Mouse (Mus musculus) c-Kit-negative CD71-positive TER-119-positive erythroid progenitor cells, embryonic 14.5 days (primary cell): ENCODE results near the gene Hlx.

Source experiments
- DNase-seq: peaks from one replicate; pipeline ENCODE4 v3.0.0-alpha.2; 2013; ENCODE audit warnings: low read depth, low spot score

Hlx gene

DNA sequence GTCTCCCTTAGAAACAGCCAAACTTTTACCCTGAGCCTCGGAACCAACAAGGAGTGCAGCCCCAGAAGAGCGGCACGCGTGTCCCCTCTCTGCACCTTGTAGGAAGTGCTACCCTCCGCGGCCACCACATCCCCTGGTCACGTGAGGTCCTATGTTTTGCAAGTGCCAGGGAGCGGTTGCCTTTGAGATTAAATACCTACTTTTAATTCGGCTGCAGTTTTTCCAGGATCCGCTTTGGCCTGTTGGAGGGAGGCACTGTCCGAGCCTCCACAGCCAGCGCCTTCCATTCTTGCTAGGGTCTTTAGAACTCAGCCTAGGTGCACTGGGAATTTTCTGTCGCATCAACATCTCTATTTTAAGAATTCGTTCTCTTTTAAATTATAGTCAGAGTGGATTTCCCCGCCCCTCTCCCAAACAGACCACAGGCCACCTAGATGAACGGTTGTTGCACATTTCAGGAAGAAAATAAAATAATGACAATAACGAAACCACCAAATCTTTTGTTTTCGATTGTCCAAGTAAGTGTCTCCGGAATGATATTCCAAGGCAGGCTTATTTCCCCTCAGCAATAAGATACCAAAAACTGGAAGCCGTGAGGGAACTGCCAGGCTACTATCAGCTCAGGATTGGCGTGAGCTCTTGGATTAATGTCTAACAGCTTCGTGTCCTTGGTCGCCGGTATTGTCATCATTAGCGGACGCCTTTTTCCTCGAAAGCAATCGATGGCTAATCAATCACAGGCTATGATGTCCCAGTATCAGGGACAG, 1.1 kb upstream of the Hlx start:
- no peak for DNase-seq

DNA sequence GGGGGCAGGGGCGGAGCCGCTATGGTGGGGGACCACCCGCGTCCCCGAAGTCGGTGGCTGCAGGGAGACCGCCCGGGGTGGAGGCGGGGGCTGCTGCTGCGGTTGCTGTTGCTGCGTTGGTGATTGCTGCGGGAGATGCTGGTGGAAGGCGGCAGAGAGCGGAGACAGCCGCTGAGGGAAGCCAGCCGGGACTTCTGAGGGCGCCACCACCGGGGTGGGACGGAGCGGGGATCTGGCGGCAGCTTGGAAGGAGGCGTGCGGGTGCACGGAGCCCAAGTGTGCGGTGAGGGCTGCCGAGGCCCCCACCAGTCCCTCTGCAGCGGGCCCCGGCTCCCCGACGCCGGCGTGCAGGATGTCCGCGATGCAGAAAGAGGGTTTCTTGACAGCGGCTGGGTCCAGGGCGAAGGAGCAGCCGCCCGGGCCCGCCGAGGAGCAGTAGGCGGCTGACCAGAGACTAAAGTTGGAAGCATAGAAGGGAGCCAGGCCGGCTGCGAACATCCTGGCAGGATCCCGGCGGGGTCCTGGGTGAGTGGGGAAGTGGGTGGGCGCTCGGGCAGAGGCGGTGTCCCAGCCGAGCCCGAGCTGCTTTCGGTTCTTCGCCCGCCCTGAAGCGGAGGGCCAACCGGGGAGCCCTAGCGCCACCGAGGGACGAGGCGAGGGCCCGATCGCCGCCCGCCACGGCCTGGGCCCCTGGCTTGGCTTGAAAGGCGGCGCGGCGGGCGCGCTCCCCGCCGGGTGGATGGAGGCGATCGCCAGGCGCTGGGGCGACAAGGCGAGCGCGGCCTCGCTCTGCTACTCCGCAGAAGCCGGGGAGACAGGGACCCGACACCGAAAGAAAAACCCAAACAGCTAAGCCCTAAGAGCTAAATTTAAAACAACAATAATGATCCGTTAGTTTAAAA, 524 bp downstream of the Hlx start:
- no peak for DNase-seq

DNA sequence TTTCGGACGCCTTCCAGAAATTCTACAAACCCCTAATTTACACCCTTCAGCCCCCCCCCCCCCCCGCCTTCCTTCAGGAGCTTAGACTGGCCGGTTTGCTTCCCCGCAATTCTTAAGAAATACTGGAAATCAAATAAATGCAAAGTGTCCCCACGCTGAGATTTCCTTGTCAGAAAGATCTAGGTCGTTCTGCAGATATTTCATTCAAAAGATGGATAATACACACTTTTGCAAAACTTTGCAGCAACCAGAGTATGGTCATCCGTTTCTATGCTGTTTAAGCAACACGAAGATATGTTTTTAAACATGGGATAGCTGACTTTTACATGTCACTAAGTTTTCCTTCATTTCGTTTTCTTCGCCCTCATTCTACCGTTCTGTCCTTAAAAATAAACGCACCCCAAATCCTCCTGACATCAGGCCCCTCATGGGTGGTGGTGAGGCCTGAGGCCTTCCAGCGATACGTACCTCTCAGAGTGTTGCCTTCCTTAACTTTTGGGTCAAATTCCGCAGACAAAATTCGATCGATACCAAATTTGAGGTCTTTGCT, 1.3 kb downstream of the Hlx start:
- no peak for DNase-seq

DNA sequence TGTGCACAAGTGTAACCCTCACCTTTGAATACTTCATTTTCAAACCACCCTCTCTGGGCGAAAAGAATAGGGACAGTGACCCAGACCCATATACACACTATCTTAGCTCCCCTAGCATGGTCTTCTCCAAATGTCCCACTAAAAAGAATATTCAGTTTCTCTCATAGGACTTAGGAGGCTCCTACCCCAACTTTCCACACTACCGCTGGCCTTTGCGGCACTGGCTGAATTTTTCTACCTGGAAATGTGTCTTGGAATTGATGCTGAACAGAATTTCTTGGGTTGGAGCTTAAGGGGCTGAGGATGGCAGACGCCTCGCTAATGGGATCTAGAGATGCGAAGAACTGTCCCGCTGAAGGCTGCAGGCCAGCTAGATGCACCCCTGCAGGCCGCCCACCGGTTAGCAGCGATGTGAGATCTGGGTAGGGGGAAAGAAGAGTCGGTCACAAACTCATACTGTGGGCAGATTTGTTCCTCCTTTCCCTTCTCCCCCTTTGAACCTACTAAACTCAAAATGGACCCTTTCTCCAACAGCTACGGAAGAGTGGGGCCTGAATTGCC, 1.9 kb downstream of the Hlx start:
- no peak for DNase-seq

DNA sequence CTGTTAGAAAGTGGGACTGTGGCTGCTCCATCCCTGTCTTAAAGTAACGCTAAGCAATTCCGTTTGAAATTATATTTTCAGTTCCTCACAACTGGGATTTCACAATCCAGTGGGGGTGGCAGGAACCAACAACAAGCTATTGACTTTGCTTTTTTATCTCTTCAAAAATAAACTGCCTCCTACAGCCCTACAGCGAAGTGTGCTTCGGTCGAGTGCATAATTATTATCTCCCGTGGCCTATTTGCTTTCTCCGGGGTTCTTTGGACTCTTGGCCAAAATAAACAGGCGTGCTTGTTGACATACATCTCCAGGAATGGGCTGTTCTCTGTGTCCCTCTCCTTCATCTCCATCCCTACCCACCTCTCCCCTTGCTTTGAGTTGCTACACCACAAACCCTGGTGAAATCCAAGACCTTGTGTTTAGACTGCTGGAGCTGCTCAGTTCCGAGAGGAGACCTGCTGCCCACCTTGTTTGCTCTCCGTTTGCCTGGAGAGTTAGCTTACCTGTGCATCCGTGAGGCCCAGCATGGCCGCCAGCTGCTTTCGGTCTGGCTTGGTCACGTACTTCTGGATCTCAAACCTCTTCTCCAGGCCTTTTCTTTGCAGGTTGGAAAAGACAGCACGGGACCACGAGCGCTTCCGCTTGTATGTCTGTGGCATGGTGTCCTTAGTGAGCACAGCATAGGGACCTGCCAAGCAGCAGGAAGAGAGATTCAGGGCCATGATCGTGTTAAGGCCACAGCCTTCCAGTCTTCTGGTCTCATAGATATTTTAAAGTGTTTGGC, 2.9 kb downstream of the Hlx start:
- DNase-seq, result no peak

DNA sequence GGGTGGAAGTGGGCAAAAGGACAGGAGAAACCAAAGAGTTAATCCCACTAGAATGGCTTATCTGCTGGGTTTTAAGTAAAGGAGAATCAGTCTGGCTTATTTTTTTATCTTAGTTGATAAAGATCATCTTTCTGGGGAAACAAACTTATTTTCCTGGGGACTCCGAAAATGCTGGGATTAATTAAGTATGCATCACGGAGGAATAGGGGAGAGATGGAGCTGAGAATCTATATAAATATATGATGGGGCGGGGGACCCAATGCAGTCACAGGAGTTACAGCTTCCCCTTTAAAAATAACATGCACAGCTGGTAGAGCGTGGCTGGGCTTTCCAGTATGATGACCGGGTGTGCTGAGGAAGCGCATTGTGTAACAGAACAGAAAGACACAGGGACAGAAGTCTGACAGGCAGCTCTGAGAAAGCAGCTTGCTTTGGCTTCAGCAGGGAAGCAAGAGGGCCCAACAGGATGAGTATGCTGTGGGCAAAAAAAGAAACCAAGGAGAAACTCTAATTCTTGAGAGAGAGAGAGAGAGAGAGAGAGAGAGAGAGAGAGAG, 3.8 kb downstream of the Hlx start:
- no peak for DNase-seq

DNA sequence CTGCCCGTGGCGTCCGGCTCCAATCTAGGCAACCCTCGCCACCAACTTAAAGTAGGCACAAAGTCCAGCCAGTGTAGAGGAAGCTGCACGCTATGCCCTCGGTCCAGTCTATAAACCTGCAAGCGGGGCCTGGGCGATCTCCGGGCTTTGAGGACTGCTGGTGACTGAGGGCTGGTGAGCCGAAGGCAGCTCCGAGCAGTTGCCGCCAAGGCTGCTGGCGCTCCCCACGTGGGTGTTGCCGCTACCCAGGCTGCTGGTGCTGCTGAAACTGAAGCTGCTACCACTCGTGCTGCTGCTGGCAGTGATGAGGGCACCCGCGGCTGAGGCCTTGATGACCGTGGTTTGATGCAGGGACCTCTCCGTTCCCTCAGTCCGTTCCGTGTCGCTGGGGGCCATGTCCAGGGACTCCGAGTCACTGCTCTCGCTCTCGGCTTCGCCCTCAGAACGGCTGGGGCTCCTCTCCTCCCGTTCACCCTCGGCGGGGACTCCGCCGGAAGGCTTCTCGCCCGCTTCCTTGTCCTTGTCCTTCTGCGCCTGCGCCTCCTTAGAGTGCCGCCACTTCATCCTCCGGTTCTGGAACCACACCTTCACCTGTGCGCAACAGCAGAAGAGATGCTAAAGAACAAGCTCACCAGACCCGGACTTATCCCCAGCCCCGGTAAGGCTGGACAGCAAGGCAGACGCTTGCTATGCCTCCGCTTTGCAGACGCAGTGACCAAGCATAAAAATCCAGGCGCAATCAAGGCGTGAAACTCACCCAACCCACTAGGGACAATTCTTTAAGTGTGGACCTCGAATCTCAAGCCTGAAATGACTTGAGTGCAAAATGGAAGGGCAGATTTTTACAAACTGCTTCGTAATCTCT, 4.8 kb downstream of the Hlx start:
- DNase-seq, result no peak

DNA sequence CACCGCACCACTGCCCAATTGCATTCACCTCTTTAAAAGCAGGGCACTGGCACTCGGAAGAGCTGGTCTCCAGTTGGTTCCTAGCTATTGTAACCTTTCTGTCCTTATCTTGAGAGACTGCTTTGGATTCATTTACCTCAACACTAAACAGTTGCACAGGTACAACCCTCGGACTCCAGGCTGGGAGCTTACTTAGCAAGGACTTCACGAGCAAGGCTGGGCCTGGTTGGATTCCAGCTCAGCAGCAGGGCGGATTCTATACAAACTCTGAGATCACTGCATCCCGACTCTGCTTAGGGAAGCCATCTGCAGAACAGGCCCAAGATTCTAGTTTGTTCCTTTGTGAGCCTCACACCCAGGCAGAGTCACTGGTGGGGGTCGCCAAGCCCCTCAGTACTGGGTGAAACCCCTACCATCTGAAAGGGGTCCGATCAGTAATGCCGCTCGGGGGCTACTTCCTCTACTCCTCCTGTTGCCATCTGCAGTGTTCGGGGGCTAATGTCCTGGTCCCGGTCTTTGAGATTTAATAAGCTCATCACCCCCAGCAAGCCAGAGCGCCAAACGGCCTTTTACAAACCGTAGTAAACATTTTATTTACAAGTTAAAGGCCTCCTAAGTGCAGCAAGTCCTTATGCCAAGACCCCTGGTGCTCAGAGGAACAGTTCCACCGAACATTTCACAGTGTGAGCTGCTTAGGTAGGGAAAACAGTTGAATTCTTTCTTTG, 5.7 kb downstream of the Hlx start:
- DNase-seq, result no peak

DNA sequence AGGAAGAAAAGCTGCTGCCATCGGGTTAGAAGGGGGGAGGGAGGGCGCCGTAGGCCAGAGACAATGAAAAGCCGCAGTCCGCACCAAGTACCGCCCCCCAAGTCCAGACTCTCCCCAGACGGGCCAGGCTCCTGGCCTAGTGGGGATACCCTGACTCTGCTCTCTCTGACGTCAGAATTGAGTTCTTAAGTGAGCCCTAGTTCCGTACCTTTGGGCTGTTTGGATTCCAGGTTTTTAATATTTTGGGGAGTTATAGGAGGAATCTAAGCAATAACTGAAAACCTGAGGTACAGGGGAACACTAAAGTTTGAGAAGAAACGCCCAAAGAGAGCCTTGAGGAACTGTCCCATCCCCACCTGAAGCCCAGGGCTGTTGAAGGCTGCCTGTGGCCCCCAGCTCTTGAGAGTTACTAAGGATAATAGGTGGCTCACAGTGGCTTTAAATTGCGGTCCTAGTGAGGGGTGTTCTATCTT, 7.1 kb downstream of the Hlx start:
- no peak for DNase-seq

DNA sequence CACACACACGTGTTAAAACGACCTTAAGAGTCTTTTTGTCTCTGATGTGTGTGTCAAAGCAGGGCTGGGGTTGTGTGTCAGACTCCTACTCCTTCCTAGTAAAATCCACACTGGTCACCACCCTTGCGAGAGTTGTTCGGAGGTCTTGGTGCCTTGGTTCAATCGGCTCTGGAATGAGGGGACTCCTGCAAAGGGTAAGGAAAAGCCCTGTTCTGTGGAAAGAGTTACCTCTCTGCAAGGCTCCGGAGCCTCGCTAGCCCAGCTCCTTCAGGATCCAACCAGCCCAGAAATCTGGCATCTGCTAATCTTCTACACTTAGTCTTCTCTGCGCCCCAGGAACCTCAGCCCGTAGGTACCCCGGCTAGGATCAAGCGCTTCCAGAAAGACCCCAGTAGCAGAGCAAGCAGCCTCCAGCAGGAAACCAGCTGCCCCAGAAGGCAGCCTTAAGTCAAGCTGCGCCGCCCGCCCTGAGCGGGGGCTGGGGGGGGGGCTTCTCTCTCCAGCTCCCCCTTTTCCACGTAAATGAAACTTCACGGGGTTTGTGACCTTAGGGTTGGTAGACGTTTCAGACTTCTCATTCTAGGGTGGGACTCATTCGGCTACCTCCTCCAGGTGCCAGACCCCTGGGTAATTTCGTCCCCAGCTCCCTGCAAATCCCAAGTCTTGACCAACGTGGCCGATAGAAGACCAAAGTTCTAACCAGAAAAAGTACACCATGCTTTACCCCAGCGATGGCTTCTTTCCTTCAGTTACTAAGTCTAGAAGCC, 7.7 kb downstream of the Hlx start:
- no peak for DNase-seq

DNA sequence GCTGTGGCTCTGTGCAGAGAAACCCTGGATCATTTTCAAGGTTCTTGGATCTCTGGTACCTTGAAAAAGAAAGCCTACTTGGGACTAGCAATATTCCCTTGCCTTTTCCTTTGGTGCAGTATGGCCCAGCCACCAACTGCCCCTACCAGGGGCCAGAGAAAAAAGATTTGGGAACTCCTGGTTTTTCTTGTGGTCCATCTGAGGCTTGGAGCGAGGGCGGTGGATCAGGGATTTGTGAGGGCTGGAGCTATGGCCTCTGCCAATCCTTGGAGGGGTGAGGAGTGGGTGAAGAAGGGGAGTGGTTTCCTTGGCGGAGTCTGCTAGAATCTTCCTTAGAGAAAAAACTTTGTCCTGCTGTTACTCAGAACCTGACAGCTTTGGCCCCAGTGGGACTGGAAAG, 8.5 kb downstream of the Hlx start:
- DNase-seq, result no peak

DNA sequence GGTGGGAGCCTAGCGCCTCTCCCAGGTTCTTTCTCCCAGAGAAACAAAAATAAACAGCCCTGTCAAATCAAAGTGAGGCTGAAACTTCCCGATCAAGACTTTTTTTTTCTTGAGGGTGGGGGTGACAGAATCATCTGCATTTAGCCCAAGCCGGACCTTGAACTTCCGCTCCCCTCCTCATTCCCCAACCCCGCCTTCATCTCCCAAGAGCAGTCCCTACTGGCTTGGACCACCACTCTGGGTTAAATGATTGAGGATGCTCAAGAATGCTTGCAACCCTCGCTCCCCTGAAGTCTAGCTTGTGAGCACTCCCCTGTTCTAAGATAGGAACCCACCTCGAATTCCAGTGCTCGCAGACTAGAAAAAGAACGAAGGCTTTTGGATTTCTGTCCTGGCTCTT, 11.3 kb downstream of the Hlx start:
- no peak for DNase-seq

DNA sequence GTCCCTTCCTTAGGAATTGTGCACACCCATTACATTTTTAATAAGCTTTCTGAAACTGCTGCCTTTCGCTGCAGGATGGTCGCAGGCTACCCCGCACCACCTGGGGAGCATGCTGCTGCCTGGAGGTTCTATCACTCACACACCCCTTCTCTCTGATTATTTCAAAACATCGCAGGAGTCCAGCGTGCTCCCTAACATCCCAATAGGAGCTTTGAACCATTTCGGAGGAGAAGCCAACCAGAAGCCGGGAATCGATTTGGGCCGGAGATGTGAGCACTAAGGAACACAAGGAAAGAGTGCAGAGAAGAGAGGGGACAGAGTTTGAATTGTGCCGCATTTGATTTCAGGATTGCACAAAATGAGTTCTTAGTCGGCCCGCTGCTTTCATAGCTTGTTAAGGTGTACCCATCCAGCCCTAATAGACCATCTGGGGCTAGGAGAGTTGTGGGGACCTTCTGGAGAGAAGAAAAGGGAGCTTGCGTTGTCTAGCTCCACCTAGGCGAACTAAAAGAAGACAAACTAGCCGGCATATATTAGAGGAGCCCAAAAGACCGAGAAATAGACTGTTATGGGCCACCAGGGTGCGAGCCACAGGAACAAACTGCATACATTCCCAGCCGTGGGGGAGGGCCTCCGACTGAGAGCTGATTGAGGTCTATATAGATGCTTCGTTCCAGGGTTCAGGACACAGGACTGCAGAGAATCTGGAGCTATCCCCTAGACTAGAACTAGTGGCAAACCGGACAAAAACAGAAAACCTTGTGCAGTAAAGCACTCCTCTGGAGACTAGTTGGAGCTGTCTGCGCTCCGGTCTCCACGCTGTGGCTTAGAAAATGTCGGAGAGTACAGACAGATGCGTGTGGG, 12.0 kb downstream of the Hlx start:
- no peak for DNase-seq

DNA sequence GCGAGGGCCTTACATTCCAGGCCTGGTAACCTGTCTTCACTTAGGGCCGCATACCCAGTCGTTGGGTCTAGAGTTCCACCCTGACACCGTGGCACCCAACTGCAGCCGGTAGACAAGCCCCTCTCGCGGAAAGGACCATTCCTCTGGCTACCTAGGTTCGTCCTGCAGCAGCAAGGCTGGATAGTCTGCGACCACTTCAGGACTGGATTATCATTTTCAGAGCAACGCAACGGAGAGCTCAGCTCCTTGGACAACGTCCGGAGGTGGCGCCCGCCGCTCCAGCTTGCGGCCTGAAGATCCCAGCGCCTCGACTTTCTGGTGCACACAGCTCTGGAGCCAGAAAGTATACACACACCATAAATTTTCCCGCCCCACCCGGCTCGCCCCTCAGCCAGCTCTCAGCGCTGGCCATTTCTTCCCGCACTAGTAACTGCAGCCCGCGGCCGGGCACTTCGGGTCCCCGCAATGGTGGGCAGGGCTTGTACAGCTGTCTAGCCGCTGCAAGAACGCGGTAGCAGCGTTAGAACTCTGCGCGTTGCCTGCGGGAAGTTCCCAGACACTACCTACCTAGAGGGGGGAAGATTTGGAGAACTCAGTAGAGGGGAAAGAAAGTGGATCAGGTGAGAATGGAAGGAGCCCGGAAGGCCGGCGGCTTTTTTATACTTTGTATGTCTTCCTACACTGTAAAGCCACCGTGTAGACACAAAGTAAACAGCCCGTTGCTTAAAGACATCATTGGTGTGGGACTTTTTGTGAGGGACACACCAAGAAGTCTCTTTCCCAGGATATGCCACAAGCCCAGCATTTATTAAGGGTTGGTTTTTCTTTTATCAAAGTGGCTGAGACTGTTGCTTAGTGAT, 13.9 kb downstream of the Hlx start:
- no peak for DNase-seq

DNA sequence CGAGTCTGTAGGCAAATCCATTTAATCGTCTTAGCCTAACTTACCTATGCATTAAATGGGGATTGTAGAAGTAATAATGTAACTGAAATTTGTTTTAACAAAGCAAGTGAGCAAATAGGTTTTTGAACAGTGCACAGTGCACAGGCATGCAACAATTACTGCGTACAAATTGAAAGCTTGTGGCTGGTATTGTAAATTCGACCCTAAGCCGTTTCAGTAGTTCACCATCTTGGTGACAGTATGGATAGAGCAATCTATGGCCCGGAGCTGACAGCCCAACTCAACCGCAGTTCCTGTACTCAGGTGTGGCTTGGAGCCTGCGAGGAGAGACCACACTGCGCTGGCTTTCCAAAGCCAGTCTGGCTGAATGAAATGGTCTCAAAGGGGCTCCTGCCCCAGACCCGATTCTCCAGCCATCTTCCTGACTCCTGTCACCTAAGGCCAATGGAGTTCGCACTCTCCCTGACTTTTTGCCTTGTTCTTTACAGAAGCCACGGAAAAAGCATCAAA, 14.7 kb downstream of the Hlx start:
- no peak for DNase-seq

DNA sequence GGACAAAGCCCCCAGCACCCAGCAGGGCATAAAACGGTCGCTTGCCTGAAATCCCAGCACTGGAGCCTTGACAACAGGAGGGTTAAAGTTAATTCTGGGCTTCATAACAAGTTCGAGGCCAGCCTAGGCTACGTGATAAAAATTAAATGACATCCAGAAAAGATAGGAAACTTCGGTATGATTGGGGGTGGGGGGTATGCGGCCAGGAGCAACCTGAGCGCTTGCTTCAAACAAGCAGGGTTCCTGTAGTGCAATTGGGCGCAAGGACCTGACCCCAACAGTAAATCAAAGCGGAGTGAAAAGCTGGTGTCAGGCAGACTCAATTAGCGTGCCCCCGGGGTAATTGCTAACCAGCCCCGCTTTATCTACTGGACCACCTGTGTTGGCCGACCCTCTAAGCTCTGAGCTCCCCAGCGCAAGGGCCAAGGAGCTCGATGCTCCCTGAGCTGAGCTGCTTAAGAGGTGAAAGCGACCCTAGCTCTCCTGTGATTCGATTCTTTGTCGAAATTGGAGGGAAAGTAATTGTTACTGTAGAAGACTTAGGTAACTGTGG, 15.3 kb downstream of the Hlx start:
- no peak for DNase-seq
